ENCODE assay signal across 8 mouse cellular contexts in genomic region chr6:128102296-128102999, GRCm38 (mm10). TPM values are rescaled to one million over a fixed set of nuclear protein-coding genes. Genes with fewer than 3 reads are reported as not detected.
DNase-seq lines count a peak whose midpoint lies in the region; ATAC-seq and TF ChIP-seq lines count a peak whose summit lies in the region.

No protein-coding gene starts in this region.

- H3K27ac ChIP-seq in midbrain, embryonic 10.5 days (replicated peaks) = peak overlapping the region; percentile 57
- no peak overlapping the region for H3K27ac ChIP-seq in midbrain, embryonic 16.5 days (ENCODE audit: low read length)
- peak overlapping the region; percentile 89 for H3K27ac ChIP-seq in heart, adult 2 months

- peaks cover 38% of the 10 kb centered on the region for H3K4me1 ChIP-seq in midbrain, embryonic 10.5 days
- peaks cover 10% of the 10 kb centered on the region for H3K4me1 ChIP-seq in midbrain, embryonic 16.5 days (ENCODE audit: control insufficient read depth, insufficient read depth, low read length)
- peaks cover 25% of the 10 kb centered on the region for H3K4me1 ChIP-seq in heart, adult 2 months (ENCODE audit: control insufficient read depth, insufficient read depth, low read length)

- no peak overlapping the region for H3K4me2 ChIP-seq in midbrain, embryonic 16.5 days (ENCODE audit: low read length)

- whole genome bisulfite sequencing in midbrain, embryonic 10.5 days = 59% methylated on average over 6 of the region's 6 CpGs
- WGBS in midbrain, embryonic 16.5 days = 45% methylated on average over 6 of the region's 6 CpGs
- 14% methylated on average over 6 of the region's 6 CpGs for WGBS in heart, adult 2 months

- peak; percentile 56; the same call in 1 of the 2 replicates for TF ChIP-seq POLR2A in heart, adult 2 months (IDR thresholded peaks at IDR 0.05; ENCODE audit: insufficient read depth, low read depth, low read length)

- peak; percentile 99 for TF ChIP-seq EP300 in heart, adult 2 months (IDR thresholded peaks at IDR 0.05; ENCODE audit: insufficient read depth, low read depth, low read length)

- no peak for TF ChIP-seq CTCF in heart, adult 2 months (IDR thresholded peaks at IDR 0.05)

- H3K9me3 ChIP-seq in midbrain, embryonic 10.5 days (replicated peaks) = no peaks in the 10 kb centered on the region
- H3K9me3 ChIP-seq in midbrain, embryonic 16.5 days (replicated peaks; ENCODE audit: control insufficient read depth, low read length, poor library complexity, severe bottlenecking) = no peaks in the 10 kb centered on the region

- no peak for DNase-seq in midbrain, embryonic 10.5 days (ENCODE audit: low spot score)
- DNase-seq in heart, adult 2 months = peak; percentile 73 to 83
- DNase-seq in kidney, adult 9 months = peak; percentile 92
- peak; percentile 73 to 88 for DNase-seq in lung, postnatal 4 days
- DNase-seq in frontal cortex, adult 2 months (ENCODE audit: extremely low spot score in 1 of 2, low spot score in 1 of 2) = no peak
- DNase-seq in frontal cortex, postnatal 10 days (ENCODE audit: low spot score in 2 of 2) = no peak

- no peaks in the 10 kb centered on the region for H3K36me3 ChIP-seq in midbrain, embryonic 10.5 days
- no peaks in the 10 kb centered on the region for H3K36me3 ChIP-seq in midbrain, embryonic 16.5 days (ENCODE audit: control insufficient read depth, insufficient read depth, low read length)
- peaks cover 3% of the 10 kb centered on the region; the same call in 1 of the 2 replicates for H3K36me3 ChIP-seq in heart, adult 2 months (ENCODE audit: control insufficient read depth, insufficient read depth, low read length)

- no peak for ATAC-seq in midbrain, embryonic 16.5 days
- no peak for ATAC-seq in inflammation-experienced regulatory T-cells, adult 6 months

- no peaks in the 10 kb centered on the region for H3K27me3 ChIP-seq in midbrain, embryonic 10.5 days (ENCODE audit: low read depth, poor library complexity, severe bottlenecking)
- H3K27me3 ChIP-seq in midbrain, embryonic 16.5 days (ENCODE audit: control insufficient read depth, insufficient read depth, low read depth, low read length) = no peaks in the 10 kb centered on the region
- H3K27me3 ChIP-seq in heart, adult 2 months (ENCODE audit: control insufficient read depth, insufficient read depth, low read length) = no peaks in the 10 kb centered on the region

- intact Hi-C loops in heart, adult 2 months (cut with DNase I) = loop anchor here (2.0 kb wide), 1 partner anchor 40 kb away; the partner anchor contains the start of gene Tspan9

- H3K4me3 ChIP-seq in midbrain, embryonic 10.5 days = no peak overlapping the region
- no peak overlapping the region for H3K4me3 ChIP-seq in midbrain, embryonic 16.5 days (ENCODE audit: low read depth, low read length)
- no peak overlapping the region for H3K4me3 ChIP-seq in heart, adult 2 months

- no peaks in the 10 kb centered on the region; the same call in 1 of the 2 replicates for H3K79me2 ChIP-seq in heart, adult 2 months (replicated peaks; ENCODE audit: control insufficient read depth, insufficient read depth, low read length)

- no peak overlapping the region for H3K9ac ChIP-seq in midbrain, embryonic 16.5 days (ENCODE audit: low read depth, low read length)
- peak overlapping the region; percentile 51; the same call in 1 of the 2 replicates for H3K9ac ChIP-seq in heart, adult 2 months (ENCODE audit: low read depth, low read length)

RNA-seq across cellular contexts. Expression of gene Tspan9, which starts 40.9 kb away (rescaled TPM):
- polyA plus RNA-seq in midbrain, embryonic 10.5 days (2016; fragmentation: Nextera tagmentation; extraction: Ambion mirVana) = 48.0 and 52.6 TPM in 2 replicates
- 43.2 and 46.3 TPM in 2 replicates for polyA plus RNA-seq in midbrain, embryonic 16.5 days (2015; fragmentation: Nextera tagmentation; extraction: Ambion mirVana)
- total RNA-seq in heart, adult 2 months (2021) = 100 to 1,000 TPM in 1 of 2 experiments, 10 to 100 TPM in 1; 84.9 to 104 TPM
- 88.5 and 127 TPM in 2 replicates for polyA plus RNA-seq in heart, adult 2 months (2012; rRNA removed)
- polyA plus RNA-seq in frontal cortex, adult 2 months (2012; rRNA removed) = 56.9 and 60.6 TPM in 2 replicates
- 1 to 10 TPM in 1 of 3 experiments, under 1 TPM in 1, not detected in 1; 0.36 to 1.3 TPM for polyA plus RNA-seq in inflammation-experienced regulatory T-cells, adult 6 months (2017; shearing (Covaris generic))

Comparison
In these comparisons a context has a peak if more than half of its experiments do, and no peak if none do; other contexts are left out.
1. DNase-seq: peak in heart, adult 2 months (2 of 2), kidney, adult 9 months (single experiment) and lung, postnatal 4 days (2 of 2); none in midbrain, embryonic 10.5 days (single experiment), frontal cortex, adult 2 months (0 of 2) and frontal cortex, postnatal 10 days (0 of 2).
2. RNA of gene Tspan9, which starts 40.9 kb away (polyA plus RNA-seq): 88.5 to 127 TPM in heart, adult 2 months, 56.9 to 60.6 TPM in frontal cortex, adult 2 months, 48.0 to 52.6 TPM in midbrain, embryonic 10.5 days and 43.2 to 46.3 TPM in midbrain, embryonic 16.5 days; 0.36 to 1.3 TPM in inflammation-experienced regulatory T-cells, adult 6 months; every median in the first group is over 10 times any median in the second.